Mouse (Mus musculus) stomach, embryonic 16.5 days (tissue): ENCODE data around the gene Gm49711. TPM values are rescaled to one million over a fixed set of nuclear protein-coding genes. Genes with fewer than 3 reads are reported as not detected.

Experiments used
- ATAC-seq: fragments of 200-750 bp; cut with Nextera tagmentation; 2 replicates; pipeline ENCODE4 v1.8.0; 2017; ENCODE audit warnings: moderate number of reproducible peaks, moderate TSS enrichment; ENCODE audit not compliant: insufficient read depth, low FRiP score
- H3K27ac ChIP-seq: fragments of 300-500 bp; sonication (generic); 2 replicates; pipeline ENCODE4 v1.5.1; 2014; ENCODE audit warnings: low read length
- H3K27me3 ChIP-seq: fragments of 300-500 bp; sonication (generic); 2 replicates; pipeline ENCODE4 v1.6.1; 2014; ENCODE audit warnings: low read length, control low read depth, mixed read lengths; ENCODE audit not compliant: control insufficient read depth, insufficient read depth
- H3K36me3 ChIP-seq: fragments of 300-500 bp; sonication (generic); 2 replicates; pipeline ENCODE4 v1.6.1; 2014; ENCODE audit warnings: low read length; ENCODE audit not compliant: control insufficient read depth, insufficient read depth
- H3K4me1 ChIP-seq: fragments of 300-500 bp; sonication (generic); 2 replicates; pipeline ENCODE4 v1.6.1; 2014; ENCODE audit warnings: low read length, control low read depth, mixed read lengths; ENCODE audit not compliant: control insufficient read depth, insufficient read depth
- H3K4me2 ChIP-seq: fragments of 300-500 bp; sonication (generic); 2 replicates; pipeline ENCODE4 v1.6.1; 2014; ENCODE audit warnings: low read depth, low read length, mixed read lengths
- H3K4me3 ChIP-seq: fragments of 300-500 bp; sonication (generic); replicated peaks from 2 replicates; pipeline ENCODE4 v1.5.1; 2014; ENCODE audit warnings: mild to moderate bottlenecking, low read length
- H3K9ac ChIP-seq: fragments of 300-500 bp; sonication (generic); 2 replicates; pipeline ENCODE4 v1.6.1; 2014; ENCODE audit warnings: low read length
- H3K9me3 ChIP-seq: fragments of 300-500 bp; sonication (generic); replicated peaks from 2 replicates; pipeline ENCODE4 v1.6.1; 2016; ENCODE audit warnings: low read length, control low read depth; ENCODE audit not compliant: control insufficient read depth
- WGBS: fragments of 180-500 bp; shearing (Covaris S2); extraction: QIAGEN DNeasy Blood & Tissue Kit; methylation state at CpG from one replicate; pipeline ENCODE4 v1.1.7; 2014; 5-methylcytosine and 5-hydroxymethylcytosine counted together
- polyA plus RNA-seq: library from polyadenylated mRNA; unstranded; fragments of >200 nt; fragmentation: Nextera tagmentation; extraction: Ambion mirVana; gene quantifications from 2 replicates; pipeline ENCODE4 v1.2.1, GENCODE M21; 2015

Gene Gm49711
- not detected in 2 replicates for polyA plus RNA-seq

DNA sequence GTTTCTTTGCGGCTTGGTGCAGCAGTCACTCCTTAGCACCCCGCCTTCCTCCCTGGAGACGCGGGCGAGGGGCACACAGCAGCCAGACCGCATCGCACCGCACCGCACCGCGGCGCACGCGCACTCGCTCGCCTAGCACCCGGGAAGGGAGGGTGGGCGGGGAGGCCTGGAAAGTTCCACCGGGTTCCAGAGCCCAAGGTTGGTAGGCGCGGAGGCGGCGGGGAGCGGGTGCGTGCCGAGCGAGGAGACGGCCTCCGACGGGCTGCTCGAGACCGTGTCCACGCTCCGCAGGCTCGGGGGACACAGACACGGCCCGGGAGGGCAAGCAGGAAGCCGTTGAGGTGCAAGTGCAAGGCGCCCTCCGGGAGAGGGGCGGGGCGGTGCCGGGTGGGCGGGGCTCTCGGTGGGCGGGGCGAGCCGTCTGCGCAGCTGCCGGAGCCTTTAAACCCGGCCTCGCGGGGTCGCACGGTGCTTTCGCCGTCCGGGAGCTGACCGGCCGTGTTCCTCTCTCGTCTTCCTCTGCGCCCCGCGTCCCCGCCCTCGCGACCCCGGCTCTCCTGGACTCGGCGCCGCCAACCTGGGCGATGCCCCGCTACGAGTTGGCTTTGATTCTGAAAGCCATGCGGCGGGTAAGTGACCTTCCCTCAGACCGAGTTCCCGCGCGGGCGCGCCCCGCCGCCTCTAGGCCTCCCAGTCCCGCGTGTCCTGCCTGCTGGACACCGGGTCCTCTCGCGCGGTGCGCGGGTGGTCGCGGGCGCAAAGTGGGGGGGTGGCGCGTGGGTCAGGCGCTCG is at the start of gene Gm49711, which contains the start of the genes Mrps6 and Slc5a3:
TSS of gene Gm49711 (plus strand) at position 465 of the 792 bp plus-strand sequence.
TSS of gene Mrps6 (plus strand) at position 419 of the 792 bp plus-strand sequence.
TSS of gene Slc5a3 (plus strand) at position 471 of the 792 bp plus-strand sequence.
- H3K4me1 ChIP-seq = peaks cover 10% of the 10 kb centered on the region
- peaks cover 7% of the 10 kb centered on the region; the same call in 1 of the 2 replicates for H3K9me3 ChIP-seq
- peak within 1 kb of the TSS; percentile 90 for H3K4me3 ChIP-seq
- H3K9ac ChIP-seq = peak within 1 kb of the TSS; percentile 89
- H3K27ac ChIP-seq = peak within 1 kb of the TSS; percentile 86
- no peaks in the 10 kb centered on the region for H3K27me3 ChIP-seq
- H3K36me3 ChIP-seq = no peaks in the 10 kb centered on the region
- ATAC-seq = peak; percentile 95
- peak within 1 kb of the TSS; percentile 94 for H3K4me2 ChIP-seq
- under 1% methylated on average over 84 of the region's 99 CpGs for WGBS

DNA sequence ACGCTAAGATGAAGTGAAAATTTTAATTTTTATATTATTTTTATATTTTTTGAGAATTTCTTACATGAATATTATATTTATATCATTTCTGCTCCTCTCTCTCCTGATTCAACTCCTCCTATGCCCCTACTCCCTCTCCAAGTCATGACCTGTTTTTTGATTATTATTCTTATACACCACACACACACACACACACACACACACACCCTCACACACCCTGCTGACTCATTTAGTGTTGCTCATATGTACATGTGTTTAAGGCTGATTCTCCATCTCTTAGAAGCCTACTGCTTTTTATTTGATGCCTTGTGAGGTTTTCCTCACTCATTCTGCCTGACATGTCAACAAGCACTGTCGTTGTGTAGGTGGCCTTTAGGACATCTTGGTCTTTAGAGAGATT is 48.5 kb upstream of the Gm49711 start:
- Histone ChIP-seq H3K4me1 (no peaks in the 10 kb centered on the region), H3K36me3 (no peaks in the 10 kb centered on the region), H3K27me3 (no peaks in the 10 kb centered on the region), H3K27ac (no peak overlapping the region), H3K9me3 (no peaks in the 10 kb centered on the region), H3K9ac (no peak overlapping the region), H3K4me3 (no peak overlapping the region), H3K4me2 (no peak overlapping the region)
- WGBS = 86% methylated on average over 2 of the region's 2 CpGs
- no peak for ATAC-seq

DNA sequence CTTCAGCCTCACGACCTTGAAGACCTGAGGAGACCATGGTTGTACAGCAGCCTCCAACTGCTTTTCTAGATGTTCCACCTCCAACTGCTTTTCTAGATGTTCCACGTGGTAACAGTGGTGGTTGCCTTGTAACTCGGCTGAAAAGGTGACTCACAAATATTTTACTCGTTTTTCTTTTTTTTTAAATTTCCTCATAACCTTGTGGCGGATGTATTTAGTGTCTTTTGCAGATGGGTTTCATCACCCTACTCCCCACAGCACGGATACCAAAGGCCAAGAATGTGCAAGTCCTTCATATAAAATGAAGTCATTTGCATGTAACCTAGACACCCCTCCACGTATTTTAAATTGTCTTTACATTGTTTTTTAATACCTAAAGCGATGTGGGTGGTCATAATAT is 41.3 kb upstream of the Gm49711 start:
- H3K4me3 ChIP-seq = no peak overlapping the region
- H3K9ac ChIP-seq = no peak overlapping the region
- WGBS = 72% methylated on average over 8 of the region's 8 CpGs
- H3K4me2 ChIP-seq = no peak overlapping the region
- H3K27ac ChIP-seq = no peak overlapping the region
- no peaks in the 10 kb centered on the region for H3K36me3 ChIP-seq
- H3K4me1 ChIP-seq = peaks cover 3% of the 10 kb centered on the region; the same call in 1 of the 2 replicates
- no peaks in the 10 kb centered on the region for H3K9me3 ChIP-seq
- no peak for ATAC-seq
- no peaks in the 10 kb centered on the region for H3K27me3 ChIP-seq

DNA sequence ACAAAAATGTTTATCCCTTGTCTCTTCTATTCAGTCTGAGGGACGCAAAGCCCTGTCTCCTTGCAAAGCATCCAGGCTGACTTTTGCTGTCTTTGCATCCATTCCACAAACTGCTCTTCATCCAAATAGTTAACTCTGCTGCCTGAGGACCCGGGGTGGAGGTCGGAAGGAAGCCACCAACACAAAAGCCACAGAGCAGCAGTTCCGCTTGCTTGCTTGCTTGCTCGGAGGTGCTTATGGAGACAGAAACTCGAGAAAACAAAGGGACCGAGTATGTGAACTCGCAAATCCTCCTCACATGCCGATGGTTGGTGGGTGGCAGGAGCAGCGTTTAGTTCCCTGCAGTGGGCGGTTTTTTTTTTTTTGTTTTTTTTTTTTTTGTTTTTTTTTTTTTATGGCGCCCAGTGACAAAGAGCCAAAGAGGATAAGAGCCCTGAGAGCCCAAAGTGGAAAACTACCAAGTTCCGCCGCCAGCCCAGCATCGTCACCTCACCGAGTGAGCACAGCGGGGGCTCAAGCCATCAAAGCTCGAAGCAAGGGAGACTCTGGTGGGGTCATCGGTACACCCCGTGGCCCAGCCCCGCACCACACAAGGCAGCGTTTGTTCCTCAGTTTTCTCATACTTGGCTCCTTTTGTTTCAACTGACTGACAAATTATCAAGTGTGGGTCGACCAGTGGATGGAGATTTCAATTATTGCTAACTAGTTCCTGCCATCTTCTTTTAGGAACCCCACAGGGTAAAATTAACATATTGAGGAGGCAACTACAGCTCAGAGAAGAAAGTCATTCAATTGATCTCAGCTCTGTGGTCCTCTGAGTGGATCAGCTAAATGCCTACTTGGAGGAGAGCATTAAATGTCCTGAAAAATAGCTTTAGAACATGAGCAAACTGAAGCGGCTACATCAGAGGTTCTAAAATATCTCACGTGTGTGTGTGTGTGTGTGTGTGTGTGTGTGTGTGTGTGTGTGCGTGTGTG is 38.7 kb upstream of the Gm49711 start:
- Histone ChIP-seq H3K4me3 (peak overlapping the region; percentile 31), H3K9ac (peak overlapping the region; percentile 61), H3K4me1 (peaks cover 3% of the 10 kb centered on the region; the same call in 1 of the 2 replicates), H3K4me2 (peak overlapping the region; percentile 58), H3K27me3 (no peaks in the 10 kb centered on the region), H3K36me3 (no peaks in the 10 kb centered on the region), H3K9me3 (no peaks in the 10 kb centered on the region), H3K27ac (0 out of 2 replicates have a peak overlapping the region, but pooled peaks have one; percentile 4)
- 13% methylated on average over 26 of the region's 26 CpGs for WGBS
- ATAC-seq = no peak

DNA sequence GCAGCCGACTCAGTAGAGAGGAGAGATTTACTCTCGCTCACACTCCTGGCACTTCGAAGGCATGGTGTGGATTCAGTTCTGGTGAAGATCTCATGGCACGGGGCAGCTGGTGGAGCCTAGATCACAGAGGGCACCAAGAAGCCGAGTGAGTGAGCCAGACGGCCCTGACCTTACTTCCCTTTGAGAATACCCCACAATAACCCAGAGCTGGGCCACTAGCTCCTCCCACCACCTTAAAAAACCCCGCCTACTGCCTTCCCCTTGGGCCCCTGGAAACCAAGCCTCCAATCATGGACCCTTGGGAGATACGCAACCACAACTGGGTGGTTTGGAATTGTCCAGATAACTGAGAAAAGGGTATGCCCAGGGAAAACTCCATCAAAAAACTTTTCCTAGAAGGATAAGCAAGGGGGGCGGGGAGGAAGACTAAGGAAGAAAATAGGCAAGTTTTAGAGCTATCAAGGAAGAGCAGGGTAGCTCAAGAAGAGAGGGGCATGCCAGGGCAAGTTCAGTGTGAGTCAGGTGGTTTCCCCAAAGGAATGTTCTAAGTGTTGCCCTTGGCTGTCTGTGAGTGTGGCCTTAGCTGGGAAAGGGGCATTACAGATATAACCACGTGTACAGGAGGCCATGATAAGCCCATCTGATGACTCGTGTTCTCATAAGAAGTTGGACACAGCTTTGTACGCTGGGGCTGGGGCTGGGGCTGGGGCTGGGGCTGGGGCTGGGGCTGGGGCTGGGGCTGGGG is 36.3 kb upstream of the Gm49711 start:
- Histone ChIP-seq H3K36me3 (no peaks in the 10 kb centered on the region), H3K9ac (no peak overlapping the region), H3K27me3 (no peaks in the 10 kb centered on the region), H3K4me3 (no peak overlapping the region), H3K9me3 (no peaks in the 10 kb centered on the region), H3K4me1 (peaks cover 3% of the 10 kb centered on the region; the same call in 1 of the 2 replicates), H3K27ac (no peak overlapping the region), H3K4me2 (no peak overlapping the region)
- WGBS = 77% methylated on average over 12 of the region's 12 CpGs
- ATAC-seq = no peak

DNA sequence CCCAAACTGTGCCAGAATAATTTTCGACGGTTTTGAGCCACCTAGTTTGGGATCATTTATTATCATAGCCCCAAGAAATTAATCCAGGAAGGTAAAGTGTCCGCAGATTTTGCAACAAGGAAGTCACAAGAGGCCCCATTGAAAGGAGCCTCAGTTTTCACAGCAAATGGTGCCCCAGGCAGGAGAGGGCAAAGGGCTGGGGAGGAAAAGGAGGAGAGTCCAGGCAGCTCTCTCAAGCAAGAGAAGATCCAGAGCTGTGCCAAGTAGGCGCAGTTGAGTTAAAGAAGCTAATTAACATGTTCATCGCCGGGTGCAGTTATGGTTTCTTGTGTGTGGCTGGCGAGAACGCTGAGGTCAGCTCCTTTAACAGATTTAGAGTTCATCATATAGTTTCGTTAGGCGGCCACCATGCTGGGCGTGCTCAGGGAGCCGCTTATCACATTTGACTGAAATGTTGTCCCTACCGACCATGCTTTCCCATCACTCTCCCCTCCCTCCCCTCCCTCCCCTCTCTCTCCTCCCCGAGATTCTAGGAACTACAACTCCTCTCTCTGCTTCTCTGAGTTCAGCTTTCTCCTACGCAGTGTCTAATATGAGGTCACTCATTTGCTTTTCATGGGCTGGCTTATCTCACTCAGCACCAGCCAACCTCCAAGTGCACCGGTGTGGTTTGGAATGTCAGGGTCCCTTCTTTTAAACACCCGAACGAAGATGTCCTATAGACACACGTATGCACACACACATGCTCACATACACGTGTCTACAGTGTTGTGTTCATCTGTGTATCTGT is 35.4 kb upstream of the Gm49711 start:
- ATAC-seq = no peak
- H3K27me3 ChIP-seq = no peaks in the 10 kb centered on the region
- no peak overlapping the region for H3K4me3 ChIP-seq
- no peak overlapping the region for H3K4me2 ChIP-seq
- WGBS = 53% methylated on average over 20 of the region's 20 CpGs
- H3K9ac ChIP-seq = no peak overlapping the region
- no peaks in the 10 kb centered on the region for H3K9me3 ChIP-seq
- no peaks in the 10 kb centered on the region for H3K36me3 ChIP-seq
- no peak overlapping the region for H3K27ac ChIP-seq
- peaks cover 3% of the 10 kb centered on the region; the same call in 1 of the 2 replicates for H3K4me1 ChIP-seq

DNA sequence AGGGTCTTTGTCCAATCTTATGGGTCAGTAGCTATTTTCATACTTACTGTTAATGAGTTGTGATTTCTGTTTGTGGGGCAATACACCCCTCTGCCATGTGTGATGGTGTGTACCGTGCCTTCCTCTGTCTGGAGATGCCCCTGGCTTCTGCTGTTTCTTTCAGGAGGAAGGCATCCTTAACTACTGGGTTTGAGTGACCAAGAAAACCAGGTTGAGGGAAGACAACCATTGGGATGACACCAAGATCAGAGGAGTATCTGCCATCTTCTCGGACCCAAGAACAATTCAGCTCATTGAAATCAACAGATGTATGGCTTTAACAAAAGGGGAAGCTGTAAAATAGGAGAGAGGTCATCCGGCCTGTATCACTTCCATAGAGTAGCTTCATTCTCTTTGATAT is 24.8 kb upstream of the Gm49711 start:
- Histone ChIP-seq H3K27ac (no peak overlapping the region), H3K27me3 (no peaks in the 10 kb centered on the region), H3K9ac (no peak overlapping the region), H3K9me3 (no peaks in the 10 kb centered on the region), H3K36me3 (no peaks in the 10 kb centered on the region), H3K4me1 (no peaks in the 10 kb centered on the region), H3K4me2 (no peak overlapping the region), H3K4me3 (no peak overlapping the region)
- ATAC-seq = no peak
- WGBS = 87% methylated on average over 3 of the region's 3 CpGs

DNA sequence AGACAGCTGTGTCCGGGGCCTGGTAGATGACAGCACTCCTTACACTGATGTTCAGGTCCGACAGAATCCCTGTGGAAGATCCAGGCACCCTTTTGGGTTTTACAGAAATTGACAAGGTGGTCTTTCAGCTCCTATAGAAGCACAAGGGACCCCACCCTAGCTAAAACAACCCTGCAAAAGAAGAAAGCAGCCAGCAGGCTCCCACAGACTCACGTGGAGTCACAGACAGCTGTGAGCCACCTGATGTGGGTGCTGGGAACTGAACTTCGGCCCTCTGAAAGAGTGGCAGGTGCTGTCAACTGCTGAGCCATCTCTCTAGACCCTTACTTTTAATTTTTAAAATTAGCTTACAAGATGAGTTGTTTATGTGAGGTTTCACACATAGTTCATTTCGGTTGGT is 23.4 kb upstream of the Gm49711 start:
- H3K4me2 ChIP-seq = no peak overlapping the region
- no peak overlapping the region for H3K9ac ChIP-seq
- H3K4me3 ChIP-seq = no peak overlapping the region
- WGBS = 70% methylated on average over 5 of the region's 5 CpGs
- no peak overlapping the region for H3K27ac ChIP-seq
- no peak for ATAC-seq
- H3K27me3 ChIP-seq = no peaks in the 10 kb centered on the region
- no peaks in the 10 kb centered on the region for H3K36me3 ChIP-seq
- H3K9me3 ChIP-seq = no peaks in the 10 kb centered on the region
- H3K4me1 ChIP-seq = peaks cover 5% of the 10 kb centered on the region; the same call in 1 of the 2 replicates
